Mouse (Mus musculus) stomach, embryonic 16.5 days (tissue): ENCODE measurements around the gene Adgrl1. TPM values are rescaled to one million over a fixed set of nuclear protein-coding genes. Genes with fewer than 3 reads are reported as not detected.

Experiments used
- ATAC-seq: fragments of 200-750 bp; cut with Nextera tagmentation; 2 replicates; pipeline ENCODE4 v1.8.0; 2017; ENCODE audit warnings: moderate number of reproducible peaks, moderate TSS enrichment; ENCODE audit not compliant: insufficient read depth, low FRiP score
- H3K27ac ChIP-seq: fragments of 300-500 bp; sonication (generic); 2 replicates; pipeline ENCODE4 v1.5.1; 2014; ENCODE audit warnings: low read length
- H3K27me3 ChIP-seq: fragments of 300-500 bp; sonication (generic); 2 replicates; pipeline ENCODE4 v1.6.1; 2014; ENCODE audit warnings: low read length, control low read depth, mixed read lengths; ENCODE audit not compliant: control insufficient read depth, insufficient read depth
- H3K36me3 ChIP-seq: fragments of 300-500 bp; sonication (generic); 2 replicates; pipeline ENCODE4 v1.6.1; 2014; ENCODE audit warnings: low read length; ENCODE audit not compliant: control insufficient read depth, insufficient read depth
- H3K4me1 ChIP-seq: fragments of 300-500 bp; sonication (generic); 2 replicates; pipeline ENCODE4 v1.6.1; 2014; ENCODE audit warnings: low read length, control low read depth, mixed read lengths; ENCODE audit not compliant: control insufficient read depth, insufficient read depth
- H3K4me2 ChIP-seq: fragments of 300-500 bp; sonication (generic); 2 replicates; pipeline ENCODE4 v1.6.1; 2014; ENCODE audit warnings: low read depth, low read length, mixed read lengths
- H3K4me3 ChIP-seq: fragments of 300-500 bp; sonication (generic); replicated peaks from 2 replicates; pipeline ENCODE4 v1.5.1; 2014; ENCODE audit warnings: mild to moderate bottlenecking, low read length
- H3K9ac ChIP-seq: fragments of 300-500 bp; sonication (generic); 2 replicates; pipeline ENCODE4 v1.6.1; 2014; ENCODE audit warnings: low read length
- H3K9me3 ChIP-seq: fragments of 300-500 bp; sonication (generic); replicated peaks from 2 replicates; pipeline ENCODE4 v1.6.1; 2016; ENCODE audit warnings: low read length, control low read depth; ENCODE audit not compliant: control insufficient read depth
- WGBS: fragments of 180-500 bp; shearing (Covaris S2); extraction: QIAGEN DNeasy Blood & Tissue Kit; methylation state at CpG from one replicate; pipeline ENCODE4 v1.1.7; 2014; 5-methylcytosine and 5-hydroxymethylcytosine counted together
- polyA plus RNA-seq: library from polyadenylated mRNA; unstranded; fragments of >200 nt; fragmentation: Nextera tagmentation; extraction: Ambion mirVana; gene quantifications from 2 replicates; pipeline ENCODE4 v1.2.1, GENCODE M21; 2015

Gene Adgrl1
- polyA plus RNA-seq, 1 experiment from 2014 or later: 13.2 TPM

DNA sequence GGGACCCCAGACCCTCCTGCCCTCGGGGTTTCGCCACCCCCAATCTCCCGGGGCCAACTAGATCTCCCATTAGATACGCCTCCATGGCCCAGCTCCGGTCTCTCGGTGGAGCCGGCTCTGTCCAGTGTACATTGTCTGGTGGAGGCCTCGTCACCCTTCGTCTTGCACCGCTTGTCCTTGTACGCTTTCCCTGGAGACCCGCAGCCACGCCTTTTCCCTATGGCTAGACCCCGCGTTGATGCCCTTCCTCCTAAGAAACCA, 56.0 kb downstream of the Adgrl1 start:
- Histone ChIP-seq H3K4me1 (peaks cover 19% of the 10 kb centered on the region), H3K9ac (peak overlapping the region; percentile 76), H3K27me3 (no peaks in the 10 kb centered on the region), H3K27ac (no peak overlapping the region), H3K4me3 (peak overlapping the region; percentile 80), H3K4me2 (peak overlapping the region; percentile 94), H3K36me3 (no peaks in the 10 kb centered on the region), H3K9me3 (no peaks in the 10 kb centered on the region)
- no peak for ATAC-seq
- WGBS: 2% methylated on average over 15 of the region's 15 CpGs

DNA sequence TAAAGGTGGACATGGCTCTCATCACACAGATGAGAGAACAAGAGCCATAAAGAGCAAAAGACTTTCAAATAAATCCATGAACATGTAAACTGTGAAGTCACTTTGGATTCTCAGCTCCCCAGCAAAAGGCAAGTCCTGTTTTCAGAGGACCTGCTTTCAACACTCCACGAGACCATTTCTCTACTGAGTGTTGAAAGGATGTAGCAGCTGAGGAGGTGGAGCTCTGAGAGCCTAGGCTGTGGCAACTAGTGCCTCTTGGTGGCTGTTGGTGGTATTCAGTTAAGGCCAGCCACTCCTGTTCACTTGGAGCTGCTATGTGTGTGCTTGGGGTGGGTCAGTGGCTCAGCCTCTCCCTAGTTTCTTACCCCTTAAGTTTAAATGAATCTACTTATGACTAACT, 56.9 kb downstream of the Adgrl1 start:
- Histone ChIP-seq H3K27me3 (no peaks in the 10 kb centered on the region), H3K9me3 (no peaks in the 10 kb centered on the region), H3K27ac (no peak overlapping the region), H3K36me3 (no peaks in the 10 kb centered on the region), H3K4me2 (peak overlapping the region; percentile 94), H3K4me1 (peaks cover 19% of the 10 kb centered on the region), H3K4me3 (peak overlapping the region; percentile 80), H3K9ac (peak overlapping the region; percentile 76; the same call in 1 of the 2 replicates)
- WGBS: 19% methylated on average over 1 of the region's 1 CpGs
- no peak for ATAC-seq

DNA sequence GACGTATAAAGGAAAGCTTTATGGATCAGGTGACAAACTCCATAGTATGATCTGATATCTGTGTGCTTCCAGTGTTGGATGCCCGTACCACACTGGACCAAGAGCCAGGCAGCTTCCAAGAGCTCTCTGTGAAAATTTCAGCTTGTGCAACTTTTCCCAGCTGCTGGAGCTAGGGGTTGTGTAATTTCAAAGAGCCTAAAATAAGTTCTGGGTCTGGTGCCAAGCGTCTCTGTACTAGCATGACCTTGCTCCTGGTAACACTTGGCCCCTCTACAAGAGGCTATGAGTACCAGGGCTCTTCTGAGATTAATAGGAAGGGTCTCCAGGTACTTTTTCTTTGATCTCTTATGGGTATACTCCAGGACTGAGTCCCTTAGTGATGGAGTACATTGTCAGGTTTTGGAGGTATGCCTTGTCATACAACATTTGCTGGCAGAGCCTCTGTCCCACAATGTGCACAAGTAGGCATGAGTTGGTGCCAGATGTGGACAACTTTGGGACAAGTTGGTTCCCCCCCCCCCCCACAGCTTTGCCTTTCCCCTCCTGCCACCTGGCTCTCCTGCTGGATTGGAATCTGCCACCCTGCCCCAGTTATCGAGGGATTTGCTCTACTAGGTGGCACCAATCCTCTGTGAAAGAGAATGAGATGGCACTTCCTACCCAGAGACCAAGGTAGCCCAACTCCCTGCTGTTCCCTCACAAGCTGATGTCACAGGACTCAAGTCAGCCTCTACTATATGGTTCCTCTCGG, 64.3 kb downstream of the Adgrl1 start:
- no peak overlapping the region for H3K4me2 ChIP-seq
- no peaks in the 10 kb centered on the region for H3K4me1 ChIP-seq
- H3K36me3 ChIP-seq: no peaks in the 10 kb centered on the region; the same call in 1 of the 2 replicates
- H3K27me3 ChIP-seq: no peaks in the 10 kb centered on the region
- no peak overlapping the region for H3K4me3 ChIP-seq
- no peak overlapping the region for H3K9ac ChIP-seq
- no peaks in the 10 kb centered on the region for H3K9me3 ChIP-seq
- 88% methylated on average over 5 of the region's 5 CpGs for WGBS
- H3K27ac ChIP-seq: no peak overlapping the region
- no peak for ATAC-seq

DNA sequence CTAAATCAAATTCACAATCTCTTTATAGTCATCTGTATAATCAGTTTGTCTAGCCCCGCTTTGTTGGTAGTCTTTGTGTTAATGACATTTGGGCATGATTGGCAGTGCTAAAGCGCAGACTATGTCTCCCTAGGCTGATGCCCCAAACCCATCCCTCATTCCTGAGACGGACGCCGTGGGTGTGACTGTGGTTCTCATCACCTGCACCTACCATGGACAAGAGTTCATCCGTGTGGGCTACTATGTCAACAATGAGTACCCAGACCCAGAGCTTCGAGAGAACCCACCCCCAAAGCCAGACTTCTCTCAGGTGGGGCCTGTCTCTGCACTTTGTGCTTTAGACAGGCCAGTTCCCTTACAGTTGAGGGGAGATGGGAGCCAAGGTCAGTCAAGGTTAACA, 67.8 kb downstream of the Adgrl1 start:
- H3K4me1 ChIP-seq: 0 out of 2 replicates have a peak, but pooled peaks cover 5% of the 10 kb centered on the region
- H3K9ac ChIP-seq: no peak overlapping the region
- no peak for ATAC-seq
- no peak overlapping the region for H3K4me2 ChIP-seq
- H3K36me3 ChIP-seq: no peaks in the 10 kb centered on the region; the same call in 1 of the 2 replicates
- WGBS: 93% methylated on average over 7 of the region's 7 CpGs
- no peaks in the 10 kb centered on the region for H3K27me3 ChIP-seq
- no peaks in the 10 kb centered on the region for H3K9me3 ChIP-seq
- no peak overlapping the region for H3K4me3 ChIP-seq
- H3K27ac ChIP-seq: no peak overlapping the region

DNA sequence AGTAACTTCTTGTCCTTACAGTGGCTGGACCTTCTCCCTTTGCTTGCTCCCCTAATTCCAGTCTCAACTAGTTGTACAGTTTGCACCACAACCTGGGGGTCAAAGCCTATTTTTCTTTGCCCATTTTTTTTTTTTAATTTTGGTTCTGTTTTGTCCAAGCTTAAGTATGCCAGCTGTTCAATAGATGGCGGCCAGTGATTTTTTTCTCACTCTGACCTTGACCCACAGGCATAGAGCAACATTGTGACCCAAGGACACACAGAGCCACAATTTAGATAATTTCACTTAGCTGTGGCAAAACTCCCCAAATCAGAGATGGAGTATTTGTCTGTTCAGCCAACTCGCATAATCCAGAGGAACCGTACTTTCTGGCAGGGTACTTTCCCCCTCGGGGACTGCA, 71.2 kb downstream of the Adgrl1 start:
- Histone ChIP-seq H3K27me3 (no peaks in the 10 kb centered on the region), H3K4me1 (peaks cover 17% of the 10 kb centered on the region; the same call in 1 of the 2 replicates), H3K4me2 (no peak overlapping the region), H3K4me3 (no peak overlapping the region), H3K9me3 (no peaks in the 10 kb centered on the region), H3K36me3 (no peaks in the 10 kb centered on the region; the same call in 1 of the 2 replicates), H3K27ac (no peak overlapping the region), H3K9ac (no peak overlapping the region)
- WGBS: 86% methylated on average over 4 of the region's 4 CpGs
- no peak for ATAC-seq

DNA sequence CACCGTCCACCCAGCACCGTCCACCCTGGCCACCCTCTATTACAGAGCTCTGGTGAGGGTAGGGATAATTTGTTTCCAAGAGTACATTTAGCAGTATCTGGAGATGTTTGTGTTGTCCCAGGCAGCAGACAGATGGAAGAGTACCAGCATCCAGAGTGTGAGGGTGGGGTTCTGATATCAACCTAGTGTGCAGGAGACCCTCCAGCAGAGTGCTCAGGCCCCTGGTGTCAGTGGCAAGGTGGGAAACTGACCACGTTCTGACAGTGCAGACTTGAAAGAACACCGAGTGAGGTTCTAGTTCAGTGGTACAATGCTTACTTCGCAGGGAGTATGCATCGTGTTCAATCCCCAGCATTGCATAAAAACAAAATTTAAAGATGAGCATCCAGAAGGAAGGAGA, 71.8 kb downstream of the Adgrl1 start:
- Histone ChIP-seq H3K36me3 (no peaks in the 10 kb centered on the region; the same call in 1 of the 2 replicates), H3K9me3 (no peaks in the 10 kb centered on the region), H3K4me1 (peaks cover 20% of the 10 kb centered on the region; the same call in 1 of the 2 replicates), H3K27me3 (no peaks in the 10 kb centered on the region), H3K4me2 (peak overlapping the region; percentile 78), H3K27ac (no peak overlapping the region), H3K9ac (no peak overlapping the region), H3K4me3 (peak overlapping the region; percentile 83; the same call in 1 of the 2 replicates)
- 81% methylated on average over 6 of the region's 6 CpGs for WGBS
- no peak for ATAC-seq

DNA sequence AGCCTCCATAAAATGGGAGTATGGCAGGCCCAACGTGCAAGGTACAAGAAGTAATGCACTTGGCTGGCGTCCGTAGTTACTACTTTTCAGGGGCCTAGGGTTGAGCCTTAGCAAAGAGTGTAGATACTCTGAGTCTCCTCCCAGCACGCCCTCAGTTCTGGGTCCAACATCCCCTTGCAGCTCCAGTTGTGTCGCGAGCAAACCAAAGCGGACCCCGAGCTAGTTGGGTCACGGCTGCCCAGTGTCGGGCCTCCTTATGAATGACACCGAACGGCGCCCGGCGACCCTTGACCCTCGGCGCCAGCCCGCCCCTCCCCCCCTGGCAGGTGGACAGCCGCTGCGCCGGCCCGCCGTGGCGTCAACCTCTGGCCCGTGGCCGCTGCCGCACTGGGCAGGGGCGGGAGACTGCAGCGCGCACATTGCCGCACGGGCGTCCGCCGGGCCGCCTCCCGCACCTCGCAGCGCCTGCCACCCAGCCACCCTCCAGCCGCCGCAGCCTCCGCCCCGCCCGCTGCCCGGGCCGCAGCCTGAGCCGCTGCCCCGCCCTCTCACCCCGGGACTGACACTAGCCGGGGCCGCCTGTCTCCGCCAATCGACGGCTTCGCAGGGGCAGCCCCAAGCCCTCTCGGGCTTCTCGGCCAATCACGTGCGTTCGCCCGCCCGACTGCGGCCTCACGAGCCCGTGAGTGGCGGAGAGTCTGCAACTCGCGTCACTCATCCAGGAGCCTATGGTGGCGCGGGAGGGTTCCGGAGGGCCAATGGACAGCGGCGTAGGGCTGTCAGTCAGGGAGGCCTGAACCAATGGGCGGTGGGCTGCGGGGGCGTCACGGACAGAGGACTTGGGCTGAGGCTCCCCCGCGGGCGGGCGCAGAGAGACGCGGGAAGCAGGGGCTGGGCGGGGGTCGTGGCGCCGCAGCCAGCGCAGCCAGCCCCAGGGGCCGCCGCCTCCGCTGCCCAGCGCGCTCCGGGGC, 72.5 kb downstream of the Adgrl1 start, which contains the start of gene Prkaca:
Gene Prkaca (plus strand): TSS at position 844 of the 971 bp plus-strand sequence.
- peak; percentile 99 for ATAC-seq
- Histone ChIP-seq H3K9me3 (no peaks in the 10 kb centered on the region), H3K4me1 (peaks cover 28% of the 10 kb centered on the region), H3K36me3 (no peaks in the 10 kb centered on the region; the same call in 1 of the 2 replicates), H3K27me3 (no peaks in the 10 kb centered on the region), H3K27ac (peak within 1 kb of the TSS; percentile 46), H3K4me2 (peak within 1 kb of the TSS; percentile 93), H3K4me3 (peak within 1 kb of the TSS; percentile 83), H3K9ac (peak within 1 kb of the TSS; percentile 89)
- under 1% methylated on average over 82 of the region's 94 CpGs for WGBS

DNA sequence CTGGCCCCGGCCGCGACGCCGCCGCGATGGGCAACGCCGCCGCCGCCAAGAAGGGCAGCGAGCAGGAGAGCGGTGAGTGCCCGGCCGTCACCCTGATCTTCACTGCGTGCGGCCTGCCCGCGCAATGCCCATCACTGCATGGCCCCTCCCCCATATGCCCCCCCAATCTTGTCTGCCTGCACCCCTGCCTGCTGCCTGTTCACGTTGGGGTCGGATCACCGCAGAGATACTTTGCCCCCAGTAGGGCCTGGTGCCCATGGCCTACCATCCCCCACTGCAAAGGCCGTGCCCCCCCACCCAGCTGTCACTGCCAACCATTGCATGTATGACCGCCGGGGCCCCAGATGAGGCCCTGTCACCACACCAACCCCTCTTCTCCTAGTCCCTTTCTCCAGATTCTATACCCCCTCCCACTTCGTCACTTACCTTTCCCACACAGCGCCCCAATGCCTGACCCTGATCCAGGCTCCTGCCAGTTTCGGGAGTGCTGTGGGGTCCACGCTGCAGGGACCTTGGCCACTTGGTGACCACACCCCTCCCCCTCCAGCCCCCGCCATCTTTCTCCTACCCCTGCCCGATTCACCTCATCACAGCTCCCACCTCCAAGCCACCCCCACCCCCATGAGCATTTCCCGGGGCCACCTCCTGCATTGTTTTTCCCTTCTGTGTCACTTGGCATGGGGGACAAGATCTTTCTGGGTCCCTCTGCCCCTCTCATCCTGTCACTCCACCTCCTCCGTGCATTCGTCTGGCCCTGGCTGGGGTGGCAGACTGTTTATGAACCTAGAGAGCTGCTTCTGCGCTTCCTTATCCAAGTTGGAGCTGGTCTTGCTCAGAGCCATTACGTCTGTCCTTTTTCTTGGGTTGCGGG, 73.5 kb downstream of the Adgrl1 start:
- Histone ChIP-seq H3K9ac (peak overlapping the region; percentile 89), H3K4me2 (peak overlapping the region; percentile 93), H3K4me3 (peak overlapping the region; percentile 83), H3K27ac (peak overlapping the region; percentile 46; the same call in 1 of the 2 replicates), H3K27me3 (no peaks in the 10 kb centered on the region), H3K4me1 (peaks cover 32% of the 10 kb centered on the region), H3K9me3 (no peaks in the 10 kb centered on the region), H3K36me3 (no peaks in the 10 kb centered on the region)
- 3% methylated on average over 36 of the region's 37 CpGs for WGBS
- 0 out of 2 replicates have a peak, but pooled peaks have one; percentile 0 for ATAC-seq
